Mouse (Mus musculus): ENCODE data around the gene Zfp119b. TPM values are rescaled to one million over a fixed set of nuclear protein-coding genes. Genes with fewer than 3 reads are reported as not detected.
"Not testable (repeated sequence)": the region's sequence is repeated elsewhere in the genome, so short reads cannot be mapped to it uniquely, and the experiment has no call there.

The Zfp119b gene
- polyA plus RNA-seq, 1 experiment from 2014 or later: 4.3 TPM

DNA sequence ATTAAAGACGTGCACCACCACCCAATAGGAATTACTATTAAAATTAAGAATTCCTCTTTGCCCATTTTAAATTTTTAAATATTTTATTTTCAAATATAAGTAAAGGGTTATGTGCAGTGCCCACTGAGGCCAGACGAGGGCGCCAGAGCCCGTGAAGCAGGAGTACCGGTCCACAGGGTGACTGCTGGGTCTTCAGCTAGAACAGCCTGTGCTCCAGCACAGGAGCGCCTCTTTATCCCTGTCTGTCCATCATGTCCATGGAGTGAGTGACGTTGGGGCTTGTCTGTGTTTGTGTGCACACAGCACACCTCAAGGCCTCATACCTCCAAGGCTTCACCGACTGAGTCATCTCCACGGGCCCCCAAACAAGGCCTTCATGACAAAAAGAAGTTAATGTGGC, 7.9 kb upstream of the Zfp119b start:
- H3K4me2 ChIP-seq: no peak overlapping the region
- peaks cover 36% of the 10 kb centered on the region for H3K27me3 ChIP-seq (replicated peaks)

GRCm38 (mm10) chr17:55956591-55956990, 7.3 kb upstream of the Zfp119b start:
- Histone ChIP-seq H3K4me3 (peak overlapping the region; percentile 51), H3K9me3 (replicated peaks) (no peaks in the 10 kb centered on the region), H3K36me3 (peaks cover 9% of the 10 kb centered on the region), H3K4me1 (replicated peaks) (peaks cover 20% of the 10 kb centered on the region), H3K9ac (no peak overlapping the region), H3K27me3 (replicated peaks) (peaks cover 36% of the 10 kb centered on the region), H3K27ac (ENCODE audit: poor library complexity, severe bottlenecking) (no peak overlapping the region), H3K4me2 (peak overlapping the region; percentile 86)
- 37% methylated on average over 6 of the region's 6 CpGs for WGBS
- no peak for ATAC-seq (ENCODE audit: insufficient number of reproducible peaks, low FRiP score)

More for the DNA sequence above, 7.9 kb upstream of the Zfp119b start:
- no peak overlapping the region for H3K27ac ChIP-seq (ENCODE audit: poor library complexity, severe bottlenecking)
- 15% methylated on average over 9 of the region's 9 CpGs for WGBS
- no peaks in the 10 kb centered on the region for H3K9me3 ChIP-seq (replicated peaks)
- peaks cover 20% of the 10 kb centered on the region for H3K4me1 ChIP-seq (replicated peaks)
- H3K9ac ChIP-seq: no peak overlapping the region
- no peak for ATAC-seq (ENCODE audit: insufficient number of reproducible peaks, low FRiP score)
- H3K36me3 ChIP-seq: peaks cover 14% of the 10 kb centered on the region
- no peak overlapping the region for H3K4me3 ChIP-seq

DNA sequence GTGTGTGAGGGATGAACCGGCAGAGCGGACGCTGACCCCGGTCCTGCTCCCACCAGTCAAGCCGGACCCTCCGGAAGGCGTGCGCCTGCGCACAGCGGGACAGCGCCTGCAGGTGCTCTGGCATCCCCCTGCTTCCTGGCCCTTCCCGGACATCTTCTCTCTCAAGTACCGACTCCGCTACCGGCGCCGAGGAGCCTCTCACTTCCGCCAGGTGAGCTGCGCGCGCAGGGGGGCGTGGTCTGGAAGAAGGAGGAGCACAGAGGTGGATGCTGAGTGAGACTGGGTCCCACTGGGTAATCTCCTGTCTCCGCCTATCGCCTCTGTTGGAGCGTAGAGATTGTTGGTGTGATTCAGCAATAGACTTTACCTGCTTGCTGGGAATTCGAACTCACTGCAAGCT, 6.8 kb upstream of the Zfp119b start:
- peak overlapping the region; percentile 62 for H3K9ac ChIP-seq
- no peak for ATAC-seq (ENCODE audit: insufficient number of reproducible peaks, low FRiP score)
- peaks cover 4% of the 10 kb centered on the region for H3K36me3 ChIP-seq
- H3K4me3 ChIP-seq: peak overlapping the region; percentile 51
- H3K9me3 ChIP-seq (replicated peaks): no peaks in the 10 kb centered on the region
- peaks cover 20% of the 10 kb centered on the region for H3K4me1 ChIP-seq (replicated peaks)
- WGBS: under 1% methylated on average over 26 of the region's 26 CpGs
- H3K27me3 ChIP-seq (replicated peaks): peaks cover 41% of the 10 kb centered on the region
- H3K27ac ChIP-seq (ENCODE audit: poor library complexity, severe bottlenecking): no peak overlapping the region
- H3K4me2 ChIP-seq: peak overlapping the region; percentile 86

- H3K4me3 ChIP-seq: no peak overlapping the region
- H3K27ac ChIP-seq (ENCODE audit: poor library complexity, severe bottlenecking): no peak overlapping the region
- no peaks in the 10 kb centered on the region for H3K36me3 ChIP-seq
- 30% methylated on average over 16 of the region's 16 CpGs for WGBS
- H3K9me3 ChIP-seq (replicated peaks): no peaks in the 10 kb centered on the region
- ATAC-seq (ENCODE audit: insufficient number of reproducible peaks, low FRiP score): no peak
- peaks cover 42% of the 10 kb centered on the region for H3K27me3 ChIP-seq (replicated peaks)
- H3K4me2 ChIP-seq: no peak overlapping the region
- H3K9ac ChIP-seq: no peak overlapping the region
- peaks cover 12% of the 10 kb centered on the region for H3K4me1 ChIP-seq (replicated peaks)
These were observed 4.9 kb upstream of the Zfp119b start for GRCm38 (mm10) chr17:55954229-55954628.

DNA sequence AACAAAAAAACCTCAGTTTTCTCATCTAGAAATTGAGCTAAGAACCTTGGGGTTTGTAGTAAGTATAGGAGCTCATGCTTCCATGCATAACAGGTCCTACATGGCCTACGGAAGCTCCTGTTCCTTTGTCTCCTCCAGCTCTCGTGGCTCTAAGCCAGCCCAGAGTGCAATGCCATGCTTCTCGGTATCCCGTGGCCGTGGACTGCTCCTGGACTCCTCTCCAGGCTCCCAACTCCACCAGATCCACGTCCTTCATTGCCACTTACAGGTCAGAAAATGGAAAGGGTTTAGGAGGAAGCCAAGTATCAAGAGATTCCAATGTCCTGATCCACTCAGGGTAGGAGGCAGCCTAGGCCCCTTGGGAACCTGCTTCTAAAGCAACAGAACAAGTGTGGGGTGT, 4.5 kb upstream of the Zfp119b start:
- H3K4me2 ChIP-seq: no peak overlapping the region
- peaks cover 12% of the 10 kb centered on the region for H3K4me1 ChIP-seq (replicated peaks)
- H3K9ac ChIP-seq: no peak overlapping the region
- no peak for ATAC-seq (ENCODE audit: insufficient number of reproducible peaks, low FRiP score)
- H3K4me3 ChIP-seq: no peak overlapping the region
- no peaks in the 10 kb centered on the region for H3K36me3 ChIP-seq
- no peak overlapping the region for H3K27ac ChIP-seq (ENCODE audit: poor library complexity, severe bottlenecking)
- H3K9me3 ChIP-seq (replicated peaks): no peaks in the 10 kb centered on the region
- H3K27me3 ChIP-seq (replicated peaks): peaks cover 42% of the 10 kb centered on the region
- 67% methylated on average over 6 of the region's 6 CpGs for WGBS

DNA sequence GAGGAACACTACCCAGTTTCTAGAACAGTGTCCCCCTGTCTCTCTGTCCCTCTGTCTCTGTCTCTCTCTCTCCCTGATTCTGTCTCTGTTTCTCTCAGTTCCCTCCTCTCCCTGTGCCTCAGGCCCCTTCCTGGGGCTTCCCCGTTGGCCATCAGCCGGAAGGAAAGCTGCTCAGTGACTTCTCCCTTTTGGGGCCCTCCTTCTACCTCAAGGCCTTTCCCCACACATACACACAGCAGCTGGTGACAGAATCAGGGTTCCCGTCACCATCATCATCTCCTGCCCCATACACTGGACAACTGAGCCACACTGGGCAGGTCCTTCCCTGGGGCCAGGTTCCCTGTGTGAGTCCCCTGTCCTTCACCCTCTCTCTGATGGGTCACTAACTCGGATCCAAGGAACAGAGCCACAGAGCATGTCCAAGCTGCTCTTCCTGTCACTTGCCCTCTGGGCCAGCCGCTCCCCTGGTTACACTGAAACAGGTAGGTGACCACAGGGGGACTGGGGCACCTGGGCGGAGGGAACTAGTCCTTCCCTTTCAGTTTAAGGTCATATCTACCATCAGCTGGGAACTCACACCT, 3.2 kb upstream of the Zfp119b start, which contains the start of gene Ebi3:
Gene Ebi3, plus strand, starts transcription at position 194 of the 581 bp plus-strand sequence.
- no peaks in the 10 kb centered on the region for H3K9me3 ChIP-seq (replicated peaks)
- H3K4me1 ChIP-seq (replicated peaks): peaks cover 8% of the 10 kb centered on the region
- H3K4me3 ChIP-seq: no peak within 1 kb of the TSS
- H3K4me2 ChIP-seq: no peak within 1 kb of the TSS
- H3K27me3 ChIP-seq (replicated peaks): peaks cover 42% of the 10 kb centered on the region
- H3K27ac ChIP-seq (ENCODE audit: poor library complexity, severe bottlenecking): no peak within 1 kb of the TSS
- ATAC-seq (ENCODE audit: insufficient number of reproducible peaks, low FRiP score): no peak
- no peaks in the 10 kb centered on the region for H3K36me3 ChIP-seq
- WGBS: 63% methylated on average over 6 of the region's 6 CpGs
- H3K9ac ChIP-seq: no peak within 1 kb of the TSS

DNA sequence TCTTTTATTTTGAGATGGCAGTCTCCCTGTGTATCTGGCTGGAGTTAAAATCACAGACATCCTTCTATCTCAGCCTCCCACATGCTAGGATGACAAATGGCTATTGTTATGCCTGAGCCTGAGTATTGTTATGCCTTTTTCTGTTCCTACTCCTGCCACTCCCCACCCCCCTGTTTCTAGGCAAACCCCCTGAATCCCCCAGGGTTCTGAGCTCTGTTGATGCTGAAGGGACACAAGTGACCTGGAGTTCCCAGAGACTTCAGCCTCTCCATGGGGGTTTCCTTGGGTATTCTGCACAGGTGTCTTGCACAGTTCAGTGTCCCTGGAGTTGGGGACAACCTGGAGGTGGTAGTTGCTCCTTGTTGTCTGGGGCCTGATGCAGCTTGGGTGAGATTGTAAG, 2.7 kb upstream of the Zfp119b start:
- H3K27ac ChIP-seq (ENCODE audit: poor library complexity, severe bottlenecking): no peak overlapping the region
- no peaks in the 10 kb centered on the region for H3K9me3 ChIP-seq (replicated peaks)
- no peak overlapping the region for H3K4me3 ChIP-seq
- H3K4me1 ChIP-seq (replicated peaks): peaks cover 4% of the 10 kb centered on the region
- H3K27me3 ChIP-seq (replicated peaks): peaks cover 42% of the 10 kb centered on the region
- no peak overlapping the region for H3K9ac ChIP-seq
- no peaks in the 10 kb centered on the region for H3K36me3 ChIP-seq
- no peak for ATAC-seq (ENCODE audit: insufficient number of reproducible peaks, low FRiP score)
- H3K4me2 ChIP-seq: no peak overlapping the region

DNA sequence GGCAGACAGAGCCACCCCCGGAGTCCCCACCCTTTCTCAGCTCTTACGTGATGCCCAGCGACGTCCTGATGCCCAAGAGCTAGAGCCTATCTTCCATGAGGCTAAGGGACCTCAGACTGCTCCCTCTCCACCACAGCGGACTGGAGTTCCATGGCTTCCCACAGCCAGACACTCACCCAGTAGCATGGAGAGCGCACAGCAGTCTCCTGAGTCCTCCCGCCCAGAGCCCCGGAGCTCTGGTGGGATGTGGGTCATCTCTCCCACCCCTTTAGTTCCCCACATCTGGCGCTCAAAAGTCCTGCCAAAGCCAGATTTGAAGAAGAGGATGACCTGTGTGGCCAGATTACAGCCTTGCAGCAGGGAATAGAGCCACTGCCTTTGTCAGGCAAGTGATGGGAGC, 1.3 kb upstream of the Zfp119b start:
- Histone ChIP-seq H3K27ac (ENCODE audit: poor library complexity, severe bottlenecking) (no peak overlapping the region), H3K4me2 (no peak overlapping the region), H3K27me3 (replicated peaks) (peaks cover 34% of the 10 kb centered on the region), H3K9me3 (replicated peaks) (no peaks in the 10 kb centered on the region), H3K4me3 (no peak overlapping the region), H3K9ac (no peak overlapping the region), H3K36me3 (no peaks in the 10 kb centered on the region), H3K4me1 (replicated peaks) (no peaks in the 10 kb centered on the region)
- 66% methylated on average over 9 of the region's 9 CpGs for WGBS
- no peak for ATAC-seq (ENCODE audit: insufficient number of reproducible peaks, low FRiP score)

DNA sequence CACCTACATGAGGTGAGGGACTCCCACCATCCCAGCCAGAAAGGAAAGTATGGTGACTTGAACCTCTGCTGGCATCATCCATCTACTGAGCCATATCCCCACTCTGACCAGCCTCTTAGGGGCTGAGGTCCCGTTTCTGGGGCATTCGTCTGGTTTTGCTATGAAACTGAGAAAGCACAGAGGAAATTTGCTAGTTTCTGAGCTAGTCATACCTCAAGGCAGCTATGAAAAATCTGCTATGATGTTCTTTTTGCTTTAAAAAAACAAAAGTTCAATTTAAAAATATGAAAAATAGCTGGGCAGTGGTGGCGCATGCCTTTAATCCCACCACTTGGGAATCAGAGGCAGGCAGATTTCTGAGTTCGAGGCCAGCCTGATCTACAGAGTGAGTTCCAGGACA, 653 bp downstream of the Zfp119b start:
- no peak overlapping the region for H3K4me2 ChIP-seq
- peaks cover 15% of the 10 kb centered on the region for H3K27me3 ChIP-seq (replicated peaks)
- H3K9ac ChIP-seq: no peak overlapping the region
- 82% methylated on average over 4 of the region's 4 CpGs for WGBS
- no peak for ATAC-seq (ENCODE audit: insufficient number of reproducible peaks, low FRiP score)
- no peaks in the 10 kb centered on the region for H3K9me3 ChIP-seq (replicated peaks)
- H3K4me1 ChIP-seq (replicated peaks): no peaks in the 10 kb centered on the region
- no peak overlapping the region for H3K27ac ChIP-seq (ENCODE audit: poor library complexity, severe bottlenecking)
- no peak overlapping the region for H3K4me3 ChIP-seq
- H3K36me3 ChIP-seq: no peaks in the 10 kb centered on the region

GRCm38 (mm10) chr17:55945696-55946095, 3.6 kb downstream of the Zfp119b start:
- Histone ChIP-seq H3K9ac (peak overlapping the region; percentile 73), H3K4me3 (peak overlapping the region; percentile 60), H3K4me1 (replicated peaks) (no peaks in the 10 kb centered on the region), H3K27me3 (replicated peaks) (no peaks in the 10 kb centered on the region), H3K36me3 (0 out of 2 replicates have a peak, but pooled peaks cover 8% of the 10 kb centered on the region), H3K4me2 (peak overlapping the region; percentile 85), H3K9me3 (replicated peaks) (0 out of 2 replicates have a peak, but pooled peaks cover 4% of the 10 kb centered on the region), H3K27ac (ENCODE audit: poor library complexity, severe bottlenecking) (peak overlapping the region; percentile 95)
- no peak for ATAC-seq (ENCODE audit: insufficient number of reproducible peaks, low FRiP score)
- WGBS: 29% methylated on average over 5 of the region's 5 CpGs

GRCm38 (mm10) chr17:55944866-55945682, 4.2 kb downstream of the Zfp119b start:
- ATAC-seq (ENCODE audit: insufficient number of reproducible peaks, low FRiP score): peak; percentile 97
- Histone ChIP-seq H3K36me3 (peaks cover 13% of the 10 kb centered on the region), H3K27ac (ENCODE audit: poor library complexity, severe bottlenecking) (peak overlapping the region; percentile 95), H3K4me2 (peak overlapping the region; percentile 85), H3K9ac (peak overlapping the region; percentile 73), H3K4me3 (peak overlapping the region; percentile 60)
- H3K27me3 ChIP-seq (replicated peaks); H3K4me1 ChIP-seq (replicated peaks); H3K9me3 ChIP-seq (replicated peaks): not testable (repeated sequence)
- under 1% methylated on average over 56 of the region's 56 CpGs for WGBS

Data from heart, embryonic 12.5 days (tissue).